Mouse (Mus musculus) layer of hippocampus, adult 9-11 months (tissue): ENCODE measurements around the gene Gm49373.
"Not testable (repeated sequence)": the region's sequence is repeated elsewhere in the genome, so short reads cannot be mapped to it uniquely, and the experiment has no call there.

ENCODE experiments used
- DNase-seq: peaks from one replicate; pipeline ENCODE4 v3.0.0; 2022

Gene Gm49373

GRCm38 (mm10) chr9:21067006-21067684, 5.8 kb downstream of the Gm49373 start, which contains the start of gene Zglp1:
TSS of gene Zglp1 (minus strand) at chr9:21067093.
- DNase-seq, result no peak

GRCm38 (mm10) chr9:21062928-21063327, 10.0 kb downstream of the Gm49373 start:
- DNase-seq, result peak; percentile 79

GRCm38 (mm10) chr9:21051578-21051977, 21.3 kb downstream of the Gm49373 start:
- no peak for DNase-seq

GRCm38 (mm10) chr9:21045235-21045634, 27.7 kb downstream of the Gm49373 start:
- no peak for DNase-seq

- DNase-seq, result not testable (repeated sequence)
Observed at GRCm38 (mm10) chr9:21044785-21045184, 28.1 kb downstream of the Gm49373 start.

GRCm38 (mm10) chr9:21043563-21043962, 29.3 kb downstream of the Gm49373 start:
- DNase-seq, result no peak

- DNase-seq, result peak; percentile 93
Observed at GRCm38 (mm10) chr9:21041308-21041707, 31.6 kb downstream of the Gm49373 start.

GRCm38 (mm10) chr9:21039779-21040178, 33.1 kb downstream of the Gm49373 start:
- no peak for DNase-seq

GRCm38 (mm10) chr9:21037481-21037891, 35.4 kb downstream of the Gm49373 start:
- no peak for DNase-seq

GRCm38 (mm10) chr9:21036666-21037065, 36.2 kb downstream of the Gm49373 start:
- no peak for DNase-seq

- no peak for DNase-seq
Observed at GRCm38 (mm10) chr9:21036161-21036560, 36.7 kb downstream of the Gm49373 start.

GRCm38 (mm10) chr9:21035586-21035985, 37.3 kb downstream of the Gm49373 start:
- no peak for DNase-seq

GRCm38 (mm10) chr9:21034481-21035085, 38.3 kb downstream of the Gm49373 start:
- no peak for DNase-seq

- peak; percentile 83 for DNase-seq
Observed at GRCm38 (mm10) chr9:21033136-21033535, 39.8 kb downstream of the Gm49373 start.

GRCm38 (mm10) chr9:21032491-21032890, 40.4 kb downstream of the Gm49373 start:
- no peak for DNase-seq

GRCm38 (mm10) chr9:21031896-21032351, 41.0 kb downstream of the Gm49373 start, which contains the start of gene Icam5:
TSS of gene Icam5 (plus strand) at chr9:21032073.
- DNase-seq, result peak; percentile 89

- DNase-seq, result peak; percentile 87
Observed at GRCm38 (mm10) chr9:21031251-21031895, 41.5 kb downstream of the Gm49373 start.

- peak; percentile 90 for DNase-seq
Observed at GRCm38 (mm10) chr9:21030781-21031250, 42.1 kb downstream of the Gm49373 start.

GRCm38 (mm10) chr9:21030055-21030600, 42.8 kb downstream of the Gm49373 start:
- DNase-seq, result no peak

GRCm38 (mm10) chr9:21029291-21030054, 43.4 kb downstream of the Gm49373 start, which contains the start of gene Icam4:
TSS of gene Icam4 (plus strand) at chr9:21029373.
- peak; percentile 72 for DNase-seq

GRCm38 (mm10) chr9:21028560-21029110, 44.3 kb downstream of the Gm49373 start:
- no peak for DNase-seq

- DNase-seq, result no peak
Observed at GRCm38 (mm10) chr9:21027774-21028290, 45.1 kb downstream of the Gm49373 start.
